In genomic region chr17:6624926-6625558, GRCm38 (mm10) we compare ENCODE assay signal across 3 mouse cellular contexts. TPM values are rescaled to one million over a fixed set of nuclear protein-coding genes. Genes with fewer than 3 reads are reported as not detected.
"Had no signal": no experiment of that assay in that cellular context is flagged by ENCODE, and none has a peak within 500 bp of the region (broad histone marks: within the 10 kb centered on the region; RNA-seq: fewer than 3 reads in every experiment).

No protein-coding gene starts in this region.

RNA-seq across cellular contexts. Expression of gene Sytl3, which starts 33.9 kb away (rescaled TPM):
- polyA plus RNA-seq: limb, embryonic 10.5 days; liver, adult 2 months; myocyte had no signal
